Mouse (Mus musculus): ENCODE measurements around the gene Ccdc188. TPM values are rescaled to one million over a fixed set of nuclear protein-coding genes. Genes with fewer than 3 reads are reported as not detected.

The Ccdc188 gene
- polyA plus RNA-seq, 1 experiment from 2014 or later, result not detected

- Histone ChIP-seq H3K4me2 (no peak overlapping the region), H3K36me3 (peaks cover 69% of the 10 kb centered on the region), H3K9ac (0 out of 2 replicates have a peak overlapping the region, but pooled peaks have one; percentile 28), H3K9me3 (no peaks in the 10 kb centered on the region), H3K27me3 (replicated peaks) (no peaks in the 10 kb centered on the region), H3K4me3 (no peak overlapping the region), H3K27ac (replicated peaks) (no peak overlapping the region), H3K4me1 (peaks cover 55% of the 10 kb centered on the region)
- no peak for ATAC-seq (ENCODE audit: extremely low read depth, insufficient number of reproducible peaks, low FRiP score, low TSS enrichment)
- 88% methylated on average over 13 of the region's 13 CpGs for WGBS
These were observed 9.5 kb downstream of the Ccdc188 start for GRCm38 (mm10) chr16:18227187-18227586.

- H3K36me3 ChIP-seq, result peaks cover 61% of the 10 kb centered on the region
- 90% methylated on average over 20 of the region's 20 CpGs for WGBS
These were observed 10.3 kb downstream of the Ccdc188 start for GRCm38 (mm10) chr16:18227897-18228422.

GRCm38 (mm10) chr16:18228856-18229255, 11.2 kb downstream of the Ccdc188 start:
- peaks cover 52% of the 10 kb centered on the region for H3K36me3 ChIP-seq
- peak overlapping the region; percentile 65 for H3K4me2 ChIP-seq
- H3K4me3 ChIP-seq, result peak overlapping the region; percentile 29; the same call in 1 of the 2 replicates
- 77% methylated on average over 4 of the region's 4 CpGs for WGBS
- H3K27ac ChIP-seq (replicated peaks), result peak overlapping the region; percentile 98
- H3K9ac ChIP-seq, result peak overlapping the region; percentile 75
- no peaks in the 10 kb centered on the region for H3K9me3 ChIP-seq
- peaks cover 68% of the 10 kb centered on the region for H3K4me1 ChIP-seq
- H3K27me3 ChIP-seq (replicated peaks), result no peaks in the 10 kb centered on the region
- ATAC-seq (ENCODE audit: extremely low read depth, insufficient number of reproducible peaks, low FRiP score, low TSS enrichment), result no peak

More at GRCm38 (mm10) chr16:18227897-18228422, 10.3 kb downstream of the Ccdc188 start:
- H3K9me3 ChIP-seq, result no peaks in the 10 kb centered on the region
- no peak overlapping the region for H3K4me3 ChIP-seq
- H3K27me3 ChIP-seq (replicated peaks), result no peaks in the 10 kb centered on the region
- ATAC-seq (ENCODE audit: extremely low read depth, insufficient number of reproducible peaks, low FRiP score, low TSS enrichment), result no peak
- no peak overlapping the region for H3K9ac ChIP-seq
- peaks cover 59% of the 10 kb centered on the region for H3K4me1 ChIP-seq
- no peak overlapping the region for H3K27ac ChIP-seq (replicated peaks)
- H3K4me2 ChIP-seq, result no peak overlapping the region

GRCm38 (mm10) chr16:18229622-18230021, 11.9 kb downstream of the Ccdc188 start:
- Histone ChIP-seq H3K9me3 (no peaks in the 10 kb centered on the region), H3K27me3 (replicated peaks) (no peaks in the 10 kb centered on the region), H3K4me2 (peak overlapping the region; percentile 65), H3K27ac (replicated peaks) (peak overlapping the region; percentile 98), H3K4me1 (peaks cover 73% of the 10 kb centered on the region), H3K9ac (peak overlapping the region; percentile 75), H3K4me3 (peak overlapping the region; percentile 29), H3K36me3 (peaks cover 45% of the 10 kb centered on the region)
- 30% methylated on average over 11 of the region's 11 CpGs for WGBS
- ATAC-seq (ENCODE audit: extremely low read depth, insufficient number of reproducible peaks, low FRiP score, low TSS enrichment), result peak; percentile 53; the same call in 1 of the 2 replicates

GRCm38 (mm10) chr16:18230617-18231016, 12.9 kb downstream of the Ccdc188 start:
- Histone ChIP-seq H3K27me3 (replicated peaks) (no peaks in the 10 kb centered on the region), H3K9me3 (no peaks in the 10 kb centered on the region), H3K9ac (peak overlapping the region; percentile 75), H3K4me2 (peak overlapping the region; percentile 65), H3K4me3 (peak overlapping the region; percentile 29; the same call in 1 of the 2 replicates), H3K27ac (replicated peaks) (peak overlapping the region; percentile 98), H3K36me3 (peaks cover 35% of the 10 kb centered on the region), H3K4me1 (peaks cover 73% of the 10 kb centered on the region)
- ATAC-seq (ENCODE audit: extremely low read depth, insufficient number of reproducible peaks, low FRiP score, low TSS enrichment), result no peak
- 54% methylated on average over 6 of the region's 6 CpGs for WGBS

GRCm38 (mm10) chr16:18231047-18231446, 13.4 kb downstream of the Ccdc188 start:
- Histone ChIP-seq H3K27me3 (replicated peaks) (no peaks in the 10 kb centered on the region), H3K4me3 (no peak overlapping the region), H3K36me3 (peaks cover 31% of the 10 kb centered on the region), H3K9me3 (no peaks in the 10 kb centered on the region), H3K4me2 (peak overlapping the region; percentile 65), H3K9ac (peak overlapping the region; percentile 75), H3K27ac (replicated peaks) (peak overlapping the region; percentile 98), H3K4me1 (peaks cover 77% of the 10 kb centered on the region)
- ATAC-seq (ENCODE audit: extremely low read depth, insufficient number of reproducible peaks, low FRiP score, low TSS enrichment), result no peak
- WGBS, result 78% methylated on average over 3 of the region's 3 CpGs

- Histone ChIP-seq H3K9ac (peak overlapping the region; percentile 75), H3K27ac (replicated peaks) (peak overlapping the region; percentile 98), H3K36me3 (peaks cover 26% of the 10 kb centered on the region), H3K4me3 (no peak overlapping the region), H3K9me3 (no peaks in the 10 kb centered on the region), H3K27me3 (replicated peaks) (no peaks in the 10 kb centered on the region), H3K4me1 (peaks cover 79% of the 10 kb centered on the region), H3K4me2 (no peak overlapping the region)
- no peak for ATAC-seq (ENCODE audit: extremely low read depth, insufficient number of reproducible peaks, low FRiP score, low TSS enrichment)
- WGBS, result 79% methylated on average over 4 of the region's 4 CpGs
These were observed 13.8 kb downstream of the Ccdc188 start for GRCm38 (mm10) chr16:18231451-18231850.

- Histone ChIP-seq H3K4me1 (peaks cover 66% of the 10 kb centered on the region), H3K9me3 (no peaks in the 10 kb centered on the region), H3K4me3 (peak overlapping the region; percentile 94), H3K4me2 (peak overlapping the region; percentile 95), H3K27me3 (replicated peaks) (no peaks in the 10 kb centered on the region), H3K36me3 (peaks cover 15% of the 10 kb centered on the region), H3K9ac (peak overlapping the region; percentile 97), H3K27ac (replicated peaks) (no peak overlapping the region)
- 52% methylated on average over 1 of the region's 1 CpGs for WGBS
- ATAC-seq (ENCODE audit: extremely low read depth, insufficient number of reproducible peaks, low FRiP score, low TSS enrichment), result no peak
These were observed 15.8 kb downstream of the Ccdc188 start for GRCm38 (mm10) chr16:18233451-18233850.

- Histone ChIP-seq H3K9ac (peak overlapping the region; percentile 97), H3K4me2 (peak overlapping the region; percentile 95), H3K4me3 (peak overlapping the region; percentile 94), H3K27me3 (replicated peaks) (no peaks in the 10 kb centered on the region), H3K36me3 (peaks cover 15% of the 10 kb centered on the region), H3K9me3 (no peaks in the 10 kb centered on the region), H3K4me1 (peaks cover 59% of the 10 kb centered on the region), H3K27ac (replicated peaks) (peak overlapping the region; percentile 92)
- 13% methylated on average over 13 of the region's 13 CpGs for WGBS
- 0 out of 2 replicates have a peak, but pooled peaks have one; percentile 0 for ATAC-seq (ENCODE audit: extremely low read depth, insufficient number of reproducible peaks, low FRiP score, low TSS enrichment)
These were observed 16.4 kb downstream of the Ccdc188 start for GRCm38 (mm10) chr16:18233919-18234670.

- Histone ChIP-seq H3K9ac (peak within 1 kb of the TSS; percentile 97), H3K36me3 (peaks cover 22% of the 10 kb centered on the region), H3K4me2 (peak within 1 kb of the TSS; percentile 95), H3K9me3 (no peaks in the 10 kb centered on the region), H3K4me1 (peaks cover 52% of the 10 kb centered on the region), H3K27me3 (replicated peaks) (no peaks in the 10 kb centered on the region), H3K4me3 (peak within 1 kb of the TSS; percentile 94), H3K27ac (replicated peaks) (peak within 1 kb of the TSS; percentile 92)
- WGBS, result under 1% methylated on average over 78 of the region's 79 CpGs
- peak; percentile 33 for ATAC-seq (ENCODE audit: extremely low read depth, insufficient number of reproducible peaks, low FRiP score, low TSS enrichment)
These were observed 17.2 kb downstream of the Ccdc188 start, which contains the start of gene Zdhhc8 for GRCm38 (mm10) chr16:18234671-18235388. Gene Zdhhc8, minus strand, starts transcription at chr16:18235136.
